Mouse (Mus musculus) left cerebral cortex, postnatal 36 days (tissue): Measurements from ENCODE around the gene Rnf183. TPM values are rescaled to one million over a fixed set of nuclear protein-coding genes. Genes with fewer than 3 reads are reported as not detected.

ENCODE experiments used
- DNase-seq, 2 experiments: peaks; one replicate each; pipeline ENCODE4 v3.0.0; 2021 to 2022; ENCODE audit warnings: low spot score in 2 of 2, mixed read lengths in 1 of 2
- intact Hi-C: fragments of 180-260 bp; cut with DNase I; formaldehyde crosslinking; loops from one replicate; pipeline ENCODE4 v1.15.1; 2025
- total RNA-seq, 2 experiments: library from RNA; stranded (reverse); gene quantifications; 2 replicates each; pipeline ENCODE4 v1.2.3; 2021

Rnf183 gene
- total RNA-seq, 2 experiments from 2014 or later: not detected

DNA sequence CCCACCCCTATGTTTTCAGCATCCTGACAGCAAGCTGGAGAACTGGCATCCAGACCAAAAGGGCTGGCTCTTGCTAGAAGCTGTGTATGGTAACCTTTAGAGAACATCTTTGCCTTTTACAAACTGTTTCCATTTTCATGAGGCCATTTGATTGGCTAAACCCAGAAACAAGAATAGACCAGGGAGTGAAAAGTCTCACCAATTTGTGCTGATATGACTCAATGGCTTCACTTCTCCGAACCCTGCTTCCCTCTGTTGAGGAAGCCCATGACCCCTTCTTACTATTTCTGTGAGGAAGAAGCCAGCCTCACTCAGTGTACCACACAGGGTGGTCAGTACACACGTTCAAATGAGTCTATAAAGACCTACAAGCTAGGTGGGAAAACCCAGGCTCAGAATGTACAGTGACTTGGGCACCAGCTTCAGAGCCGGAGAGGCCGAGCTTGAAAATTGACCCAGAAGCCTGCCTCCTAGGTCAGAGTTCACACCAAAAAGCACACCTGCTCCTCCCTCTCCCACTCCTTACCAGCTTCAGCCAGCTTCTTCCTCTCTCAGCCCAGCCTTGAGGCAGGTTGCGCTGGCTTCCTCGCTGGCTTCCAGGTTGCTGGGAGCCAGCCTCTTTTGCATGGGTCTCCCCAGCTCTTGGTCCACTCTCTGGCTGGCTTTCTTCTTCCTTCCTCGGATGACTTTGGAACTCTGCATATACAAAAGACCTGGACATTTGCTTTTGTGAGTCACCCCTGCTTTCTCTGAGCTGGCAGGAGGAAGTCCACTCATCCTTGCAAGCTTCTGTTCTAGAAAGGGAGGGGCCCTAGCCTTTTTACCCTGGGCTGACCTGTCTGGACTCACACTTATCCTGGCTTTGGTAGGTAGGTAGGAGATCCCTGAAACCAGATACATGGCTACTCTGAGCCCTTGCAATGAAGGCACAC is 847 bp downstream of the Rnf183 start:
- intact Hi-C loops: no loop called here
- no peak for DNase-seq

DNA sequence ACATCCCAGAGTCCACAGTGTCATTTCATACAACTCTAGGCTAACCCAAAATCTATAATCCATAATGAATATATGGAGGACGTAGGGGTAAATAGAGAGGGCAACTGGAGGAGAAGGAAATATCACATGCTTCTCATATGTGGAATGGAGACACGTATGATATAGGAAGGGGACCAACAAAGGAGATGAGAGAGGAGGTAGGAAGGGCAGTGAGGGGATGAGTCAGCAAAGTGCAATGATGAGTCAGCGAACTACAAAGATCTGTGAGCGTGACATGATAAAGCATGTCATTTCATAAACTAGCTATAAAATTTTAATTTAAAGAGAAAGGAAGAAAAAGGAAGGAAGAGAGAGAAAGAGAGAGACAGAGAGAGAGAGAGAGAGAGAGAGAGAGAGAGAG is 3.5 kb downstream of the Rnf183 start:
- intact Hi-C loops: no loop called here
- no peak for DNase-seq

DNA sequence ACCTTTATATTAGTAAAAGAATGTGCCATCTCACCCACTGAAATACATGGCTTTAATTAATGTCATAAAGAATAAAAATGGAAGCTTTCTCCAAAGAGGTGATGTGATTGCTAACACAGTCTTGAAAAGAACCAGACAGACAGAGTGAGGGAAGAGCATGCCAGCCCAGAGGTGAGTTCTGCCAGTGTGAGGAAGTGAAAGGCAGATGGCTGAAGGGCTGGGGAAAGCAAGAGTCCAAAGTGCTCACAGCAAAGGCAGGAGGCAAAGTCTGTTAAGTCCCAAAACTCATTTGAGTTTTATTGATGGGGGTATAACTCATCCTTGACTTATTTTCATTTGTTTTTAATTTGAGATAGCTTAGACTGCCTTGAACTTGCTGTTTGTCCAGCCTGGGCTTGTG is 4.4 kb downstream of the Rnf183 start:
- intact Hi-C loops: no loop called here
- DNase-seq: no peak

DNA sequence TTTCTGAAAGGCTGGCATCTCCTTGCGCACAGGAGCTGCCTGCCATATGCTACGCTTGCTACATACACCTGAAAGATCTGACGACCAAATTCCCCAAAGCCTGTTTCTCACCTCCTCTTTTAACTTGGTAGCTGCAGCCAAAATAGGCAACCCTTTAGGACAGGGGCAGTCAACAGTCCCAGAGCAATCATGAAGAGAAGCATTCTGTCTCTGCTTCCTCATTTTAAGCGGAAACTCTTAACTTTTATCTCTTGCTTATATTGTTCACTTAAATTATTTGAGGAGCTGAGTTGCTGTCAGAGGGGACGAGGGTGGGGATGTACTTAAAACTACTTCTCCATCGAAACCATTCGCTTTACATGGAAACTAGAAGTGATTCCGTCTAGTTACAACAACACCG is 5.4 kb downstream of the Rnf183 start:
- DNase-seq: no peak
- intact Hi-C loops: no loop called here

DNA sequence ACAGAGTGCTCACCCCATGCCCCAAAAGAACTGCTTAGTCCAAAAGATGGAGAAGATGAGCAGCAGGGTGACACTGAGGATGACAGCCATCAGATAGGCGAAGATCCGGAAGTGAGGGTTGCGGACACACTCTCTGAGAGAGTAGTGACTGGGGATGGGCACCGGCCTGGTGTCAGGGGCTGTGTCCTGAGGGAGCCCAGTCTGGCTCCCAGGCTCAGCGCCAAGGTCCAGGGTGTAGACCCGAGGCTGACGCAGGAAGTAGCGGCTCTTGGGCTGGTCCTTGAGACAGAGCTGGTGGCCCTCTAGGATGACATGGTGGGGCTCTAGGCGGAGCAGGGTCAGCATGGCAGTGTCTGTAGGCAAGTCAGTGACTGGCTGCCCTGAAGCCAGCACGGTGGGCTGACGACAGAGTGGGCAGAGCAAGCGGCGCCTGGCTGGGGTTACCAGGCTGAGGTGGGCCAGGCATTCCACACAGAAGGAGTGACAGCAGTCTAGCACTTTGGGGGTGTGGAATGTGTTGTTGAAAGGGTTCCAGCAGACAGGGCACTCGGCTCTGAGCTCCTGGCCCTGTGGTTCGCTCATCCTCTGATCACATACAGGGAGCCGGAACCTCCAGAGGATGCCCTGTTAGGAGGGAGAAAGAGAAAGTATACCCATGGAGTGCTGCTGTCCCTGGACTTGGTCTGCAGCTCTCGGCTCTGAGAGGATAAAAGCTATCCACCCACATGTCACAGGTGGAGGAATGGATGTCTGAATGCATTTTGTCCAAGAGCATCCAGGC is 6.9 kb downstream of the Rnf183 start:
- no peak for DNase-seq

DNA sequence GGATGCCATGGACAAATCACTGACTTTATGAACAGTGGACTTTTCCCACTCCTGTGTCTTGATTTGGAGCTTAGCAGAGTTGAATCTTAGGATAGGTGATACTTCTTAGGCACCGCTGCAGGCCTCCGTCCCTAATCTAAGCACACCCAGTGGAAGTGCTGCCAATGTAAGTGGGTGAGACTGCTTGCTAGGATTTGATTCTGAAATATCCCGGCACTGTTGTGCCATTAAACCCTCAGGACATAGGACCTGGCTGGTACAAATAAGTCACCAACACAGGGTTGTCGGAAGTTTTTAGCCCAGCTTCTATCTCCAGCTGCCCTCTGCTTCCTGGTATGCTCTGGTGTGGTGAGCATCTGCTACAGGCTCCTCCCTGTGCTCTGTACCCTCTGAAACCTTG is 9.2 kb downstream of the Rnf183 start:
- intact Hi-C loops: no loop called here

More for the DNA sequence above, 6.9 kb downstream of the Rnf183 start:
- intact Hi-C loops: no loop called here

DNA sequence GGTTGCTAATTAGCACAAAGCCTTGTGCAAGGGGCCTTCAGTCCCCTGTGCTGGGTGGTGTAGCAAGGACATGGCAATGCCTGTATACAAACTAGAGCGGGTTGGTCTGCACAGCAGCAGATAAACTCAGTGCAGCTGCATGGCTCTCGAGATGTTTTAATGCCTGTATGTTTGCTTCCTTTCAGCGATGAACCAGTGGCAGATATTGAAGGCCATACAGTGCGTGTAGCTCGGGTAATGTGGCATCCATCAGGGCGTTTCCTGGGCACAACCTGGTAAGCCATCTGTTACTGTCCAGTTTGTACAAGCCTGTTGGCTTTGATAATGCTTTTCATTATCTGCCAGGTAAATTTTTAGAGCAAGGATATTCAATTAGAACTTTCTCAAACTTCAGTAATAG is 16.0 kb downstream of the Rnf183 start:
- no peak for DNase-seq
- intact Hi-C loops: no loop called here

More for the DNA sequence above, 9.2 kb downstream of the Rnf183 start:
- DNase-seq: no peak

DNA sequence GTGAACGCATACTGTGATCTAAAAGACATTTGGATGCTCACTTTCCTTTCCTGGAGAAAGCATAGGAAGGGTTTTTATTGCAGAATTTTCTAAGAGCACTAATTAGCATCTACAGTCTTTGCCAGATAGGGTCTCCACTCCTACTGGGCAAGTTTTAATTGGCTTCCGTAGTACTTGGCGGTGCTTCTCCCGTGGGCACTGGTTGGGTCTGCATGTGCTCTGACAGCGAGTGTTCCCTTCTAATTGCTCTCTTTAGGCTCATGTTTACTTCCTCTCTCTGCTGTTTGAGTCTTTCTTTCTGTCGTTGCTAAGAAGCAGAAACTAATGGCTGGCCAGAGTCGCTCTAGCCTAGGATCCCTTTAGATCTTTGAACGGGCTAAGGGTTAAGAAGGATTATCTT is 16.6 kb downstream of the Rnf183 start:
- intact Hi-C loops: no loop called here
- DNase-seq: peak in 1 of 2 experiments; percentile 9

DNA sequence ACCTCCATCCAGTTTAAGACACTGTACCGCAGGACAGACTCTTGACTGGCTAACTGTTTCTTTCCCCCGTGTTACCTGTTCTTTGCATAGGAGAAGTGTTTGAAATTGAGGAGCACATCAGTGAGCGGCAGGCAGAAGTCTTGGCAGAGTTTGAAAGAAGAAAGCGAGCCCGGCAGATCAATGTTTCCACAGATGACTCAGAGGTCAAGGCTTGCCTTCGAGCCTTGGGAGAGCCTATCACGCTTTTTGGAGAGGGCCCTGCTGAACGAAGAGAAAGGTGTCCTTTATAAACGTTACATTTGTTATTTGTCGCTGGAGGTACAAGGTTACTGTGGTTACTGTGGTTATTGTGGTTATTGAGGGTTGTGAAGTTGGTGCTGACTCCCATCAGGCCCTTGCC is 23.4 kb downstream of the Rnf183 start:
- DNase-seq: no peak
- intact Hi-C loops: no loop called here

DNA sequence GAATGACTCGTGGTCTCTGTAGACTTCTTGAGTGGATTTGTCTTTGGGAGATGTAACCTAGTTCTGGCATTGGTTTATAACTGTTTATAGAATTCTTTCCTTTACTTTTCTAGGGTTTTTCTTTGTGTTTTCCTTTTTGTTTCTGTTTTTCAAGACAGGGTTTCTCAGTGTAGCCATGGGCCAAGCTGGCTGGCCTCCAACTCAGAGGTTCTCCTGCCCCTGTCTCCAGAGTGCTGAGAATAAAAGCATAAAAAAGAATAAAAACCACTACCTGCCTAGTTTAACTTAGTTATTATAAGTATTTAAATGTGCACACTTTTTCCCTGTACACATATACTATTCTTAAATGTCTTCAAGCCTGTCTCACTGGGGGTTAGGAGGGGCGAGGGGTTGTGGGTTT is 24.7 kb downstream of the Rnf183 start:
- intact Hi-C loops: no loop called here
- DNase-seq: no peak

DNA sequence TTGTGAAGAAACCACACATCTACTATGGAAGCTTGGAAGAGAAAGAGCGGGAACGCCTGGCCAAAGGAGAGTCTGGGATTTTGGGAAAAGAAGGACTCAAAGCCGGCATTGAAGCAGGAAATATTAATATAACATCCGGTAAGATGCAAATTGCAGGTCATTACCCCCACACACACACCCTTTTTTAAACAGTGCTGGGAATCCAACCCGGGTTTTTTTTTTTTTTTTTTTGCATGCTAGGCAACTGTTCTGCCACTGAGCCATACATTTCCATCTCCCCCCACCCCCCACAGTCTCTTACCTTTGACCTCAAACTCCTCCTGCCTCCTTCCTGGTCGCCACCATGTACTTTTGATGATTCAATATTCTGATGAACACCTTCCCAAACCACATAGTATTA is 25.4 kb downstream of the Rnf183 start:
- no peak for DNase-seq
- intact Hi-C loops: loop anchor here (2.0 to 5.0 kb wide), 3 partner anchors 49 to 202 kb away; partner anchors contain the start of genes Fkbp15, Hdhd3 and Slc31a1

DNA sequence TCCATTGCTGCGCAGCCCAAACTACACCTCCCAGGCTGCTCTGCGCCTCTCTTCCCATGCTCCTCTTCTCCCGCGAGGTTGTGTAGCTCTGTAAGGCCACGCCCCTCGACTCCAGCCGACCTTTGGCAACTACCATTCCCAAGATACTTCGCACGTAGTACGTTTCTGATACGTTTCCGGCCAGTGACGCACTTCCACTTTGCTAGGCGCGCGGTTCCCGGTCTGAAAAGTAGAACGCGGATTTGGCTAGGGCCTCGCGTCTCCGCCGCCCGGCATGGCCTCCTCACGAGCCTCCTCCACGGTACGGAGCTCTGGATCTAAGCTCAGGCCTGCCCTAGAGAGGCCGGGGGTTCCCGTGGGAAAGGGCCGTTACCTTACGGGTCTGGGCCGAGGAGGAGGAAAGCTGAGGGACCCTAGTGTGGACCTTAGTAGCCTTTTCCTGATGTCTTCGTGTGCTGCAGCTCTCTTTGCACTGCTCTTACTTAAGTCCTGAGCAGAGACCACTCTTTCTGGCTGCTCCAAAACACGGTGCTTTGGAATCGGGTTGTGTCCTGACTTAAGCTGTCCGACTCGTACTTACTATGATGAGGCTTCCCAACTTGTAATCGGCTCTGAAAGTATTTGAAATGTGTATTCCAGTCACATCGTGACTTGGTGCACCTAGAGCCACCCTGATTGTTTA is 26.3 kb downstream of the Rnf183 start, which contains the start of the genes Cdc26 and Prpf4:
Gene Cdc26 (minus strand): TSS at position 42 of the 682 bp plus-strand sequence.
Gene Prpf4 (plus strand): TSS at position 197 of the 682 bp plus-strand sequence.
- peak; percentile 96 to 98 for DNase-seq
- intact Hi-C loops: loop anchor here (2.0 to 5.0 kb wide), 3 partner anchors 48 to 201 kb away; partner anchors contain the start of genes Fkbp15, Hdhd3 and Slc31a1

DNA sequence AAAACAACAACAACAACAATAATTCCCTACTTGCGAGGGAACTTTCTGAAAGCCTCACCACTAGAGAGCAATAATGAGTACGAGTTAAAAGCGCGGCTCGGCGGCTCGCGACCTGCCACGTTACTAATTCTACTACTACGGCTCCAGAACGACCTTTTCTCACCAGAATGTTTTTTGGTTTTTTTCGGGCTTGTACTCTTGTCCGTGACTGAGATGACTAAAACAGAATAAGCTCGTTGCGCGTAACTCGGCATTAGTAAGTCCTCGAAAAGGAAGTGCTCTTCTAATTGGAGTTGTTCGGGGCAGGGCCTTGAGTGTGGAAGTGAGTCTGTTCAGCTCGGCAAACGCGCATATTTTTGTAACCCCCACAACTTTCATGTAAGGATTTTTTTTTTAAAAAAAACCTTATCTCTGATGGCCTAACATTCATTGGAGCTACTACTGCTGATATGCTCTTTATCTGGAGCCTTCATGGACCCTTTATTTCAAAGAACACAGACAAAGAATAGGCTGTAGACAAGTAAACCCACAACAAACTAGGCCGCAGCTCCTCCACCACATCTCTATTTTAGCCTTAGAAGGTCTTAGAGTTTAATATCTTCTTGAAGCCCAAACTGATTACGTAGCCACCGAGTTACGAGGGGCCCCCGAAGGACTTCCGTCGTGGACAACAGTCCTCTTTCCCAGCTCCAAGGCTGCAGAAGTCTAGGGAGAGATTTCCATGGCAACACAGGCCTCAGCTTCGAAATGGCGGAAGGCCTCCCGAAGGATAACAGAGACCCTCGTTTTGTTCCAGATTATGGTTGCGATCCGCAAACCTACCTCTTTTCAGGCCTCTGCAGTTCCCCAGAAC is 27.1 kb downstream of the Rnf183 start:
- DNase-seq: peak; percentile 57 to 58
- intact Hi-C loops: loop anchor here (2.0 to 5.0 kb wide), 3 partner anchors 47 to 201 kb away; partner anchors contain the start of genes Fkbp15, Hdhd3 and Slc31a1

DNA sequence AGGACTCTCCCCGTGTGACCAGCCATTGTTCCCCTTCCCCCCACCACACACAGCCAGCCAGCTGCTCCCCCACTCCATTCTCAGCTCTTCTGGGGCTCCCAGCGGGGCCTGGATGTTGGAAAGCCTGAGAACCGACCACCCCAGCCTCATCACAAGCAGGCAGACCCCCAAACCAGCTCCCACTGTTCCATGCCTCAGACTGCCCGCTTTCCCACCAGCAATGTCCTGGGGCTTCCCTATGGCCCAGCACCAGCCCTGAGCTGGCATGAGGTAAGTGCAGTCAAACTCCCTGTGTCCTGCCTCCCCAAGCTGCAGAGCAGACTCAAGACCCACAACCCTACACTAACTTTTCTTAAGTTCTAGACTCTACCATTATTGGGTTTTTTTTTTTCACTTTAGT is 28.9 kb downstream of the Rnf183 start:
- intact Hi-C loops: loop anchor here (5.0 kb wide), 2 partner anchors 96 to 199 kb away; partner anchors contain the start of gene Hdhd3
- no peak for DNase-seq

DNA sequence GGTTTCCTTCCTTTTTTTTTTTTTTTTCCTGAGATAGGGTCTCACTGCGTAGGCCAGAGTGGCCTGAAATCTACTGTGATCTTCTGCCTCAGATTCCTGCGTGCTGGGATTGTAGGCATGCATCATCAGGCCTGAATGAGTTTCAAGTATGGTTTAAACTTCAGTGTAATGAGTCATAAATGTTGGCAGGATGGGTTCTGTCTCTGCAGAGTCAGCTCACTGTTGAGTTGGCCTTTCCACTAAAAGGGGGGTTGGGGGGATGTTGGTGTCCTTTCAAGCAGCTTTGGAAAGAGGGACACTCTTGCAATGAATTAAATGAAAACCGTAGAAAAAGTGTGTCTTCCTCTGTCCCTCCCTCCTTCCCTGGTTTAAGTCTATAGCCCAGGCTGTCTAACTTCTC is 36.1 kb downstream of the Rnf183 start:
- intact Hi-C loops: no loop called here
- no peak for DNase-seq

DNA sequence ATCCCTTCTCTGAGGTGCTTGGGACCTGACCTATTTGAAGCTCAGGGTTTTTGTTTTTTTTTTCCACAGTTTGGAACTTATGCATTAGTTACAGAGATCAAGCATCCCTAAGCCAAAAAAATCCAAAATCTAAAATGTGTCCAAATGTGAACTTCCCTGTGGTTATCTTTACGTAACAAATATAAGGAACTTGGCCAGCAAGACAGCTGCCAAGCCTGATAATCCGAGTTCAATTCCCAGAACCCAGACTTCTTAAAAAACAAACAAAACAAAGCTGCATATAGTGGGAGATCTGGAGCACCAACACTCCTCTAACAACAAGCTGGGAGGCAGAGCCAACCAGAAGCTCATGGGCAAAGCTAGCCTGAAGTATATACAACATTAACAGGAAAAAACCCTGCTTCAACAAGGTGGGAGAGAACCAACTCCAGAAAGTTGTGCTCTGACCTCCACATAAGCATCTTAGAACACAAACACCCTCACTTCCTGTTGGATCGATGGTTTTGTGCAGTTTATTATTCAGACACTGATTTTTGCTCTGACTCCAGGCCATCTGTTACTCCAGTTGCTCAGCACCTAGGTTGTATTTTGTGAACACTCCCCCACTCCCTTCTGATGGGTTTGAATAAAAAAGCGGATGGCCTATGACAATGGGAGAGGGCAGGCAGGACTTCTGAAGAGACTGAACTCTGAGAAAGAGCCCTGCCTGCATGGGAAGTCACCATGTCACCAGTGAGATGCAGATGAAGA is 37.3 kb downstream of the Rnf183 start:
- intact Hi-C loops: no loop called here
- DNase-seq: no peak

DNA sequence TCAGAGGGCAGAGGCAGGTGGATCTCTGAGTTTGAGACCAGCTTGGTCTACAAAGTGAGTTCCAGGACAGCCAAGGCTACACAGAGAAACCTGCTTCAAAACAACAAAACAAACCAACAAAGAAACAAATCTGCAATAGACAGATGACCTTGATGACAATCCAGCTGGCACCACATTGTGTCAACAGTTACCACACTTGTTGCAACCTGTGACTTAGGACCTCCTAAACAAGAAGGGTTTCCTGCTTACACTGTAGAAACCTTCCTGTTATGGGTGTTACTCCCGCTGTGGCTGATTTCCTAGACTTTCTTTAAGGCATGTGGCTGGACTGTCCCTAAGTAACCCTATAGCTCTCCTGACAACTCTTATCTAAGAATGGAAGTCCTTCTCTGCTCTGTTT is 39.2 kb downstream of the Rnf183 start:
- DNase-seq: no peak
- intact Hi-C loops: no loop called here

DNA sequence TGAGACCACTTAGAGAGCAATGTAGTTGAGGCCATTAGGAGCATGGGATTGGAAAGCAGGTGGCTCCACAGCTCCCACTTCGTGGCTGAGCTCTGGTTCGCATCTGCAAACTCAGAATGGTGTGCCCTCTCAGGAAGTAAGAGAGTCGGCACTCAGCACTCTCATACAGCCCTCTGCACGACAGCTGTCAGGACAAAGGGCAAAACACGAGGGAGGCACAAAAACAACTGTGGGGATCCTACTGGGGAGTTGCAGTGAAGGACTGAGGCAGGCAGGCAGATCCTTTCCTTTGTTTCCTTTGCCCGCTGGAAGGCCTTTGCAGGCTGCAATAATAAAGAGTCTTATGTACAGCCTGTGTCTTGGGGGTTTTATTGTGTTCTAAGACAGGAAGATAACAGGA is 41.6 kb downstream of the Rnf183 start:
- intact Hi-C loops: no loop called here
- DNase-seq: no peak
